ENCODE assay signal across 15 mouse cellular contexts in the genomic region with DNA sequence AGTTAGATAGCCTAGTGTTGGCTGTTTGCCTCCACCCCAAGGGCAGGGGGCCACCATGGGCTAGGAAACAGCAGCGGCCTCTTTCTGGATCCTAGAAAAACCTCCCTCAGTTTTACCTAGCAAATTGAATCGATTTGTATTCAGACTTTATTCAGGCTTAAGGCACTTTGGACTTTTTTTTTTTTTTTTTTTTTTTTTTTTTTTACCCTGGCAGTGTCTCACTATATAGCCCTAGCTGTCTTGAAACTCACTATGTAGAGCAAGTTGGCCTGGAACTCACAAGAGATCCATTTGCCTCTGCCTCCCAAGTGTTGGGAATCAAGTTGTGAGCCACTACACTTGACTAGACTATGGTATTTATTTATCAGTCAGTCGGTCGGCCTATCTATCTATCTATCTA.
"Had no signal": no experiment of that assay in that cellular context is flagged by ENCODE, and none has a peak within 500 bp of the region (broad histone marks: within the 10 kb centered on the region; RNA-seq: fewer than 3 reads in every experiment).

No protein-coding gene starts in this region.

- H3K9me3 ChIP-seq: megakaryocyte, embryonic 14.5 days; midbrain, embryonic 13.5 days; midbrain, embryonic 15.5 days; neural tube, embryonic 12.5 days; stomach, embryonic 15.5 days had no signal

- H3K9ac ChIP-seq: lung, embryonic 14.5 days; midbrain, embryonic 13.5 days; midbrain, embryonic 15.5 days; neural tube, embryonic 12.5 days; stomach, embryonic 15.5 days had no signal

- H3K4me3 ChIP-seq: megakaryocyte, embryonic 14.5 days; midbrain, embryonic 13.5 days; midbrain, embryonic 15.5 days; neural tube, embryonic 12.5 days; stomach, embryonic 15.5 days had no signal

- H3K27me3 ChIP-seq: megakaryocyte, embryonic 14.5 days; midbrain, embryonic 13.5 days; midbrain, embryonic 15.5 days; neural tube, embryonic 12.5 days; stomach, embryonic 15.5 days had no signal

- ATAC-seq: midbrain, embryonic 13.5 days; midbrain, embryonic 15.5 days had no signal

- H3K27ac ChIP-seq: macrophage; midbrain, embryonic 13.5 days; midbrain, embryonic 15.5 days; neural tube, embryonic 12.5 days; stomach, embryonic 15.5 days; stomach, postnatal 0 days had no signal

- H3K4me2 ChIP-seq: lung, embryonic 14.5 days; midbrain, embryonic 11.5 days; midbrain, embryonic 13.5 days; midbrain, embryonic 15.5 days; neural tube, embryonic 12.5 days; stomach, embryonic 15.5 days had no signal

- DNase-seq: lung, adult 18-20 months; lung, embryonic 14.5 days; lung, postnatal 10 days; right cerebral cortex, postnatal 14 days; thymus, adult 2 months; thymus, postnatal 25 days; thymus, postnatal 4 days had no signal

- H3K36me3 ChIP-seq: midbrain, embryonic 13.5 days; midbrain, embryonic 15.5 days; neural tube, embryonic 12.5 days; stomach, embryonic 15.5 days had no signal
